Mouse (Mus musculus) embryonic facial prominence, embryonic 15.5 days (tissue): Measurements from ENCODE around the gene Creld2. TPM values are rescaled to one million over a fixed set of nuclear protein-coding genes. Genes with fewer than 3 reads are reported as not detected.

Experiments used
- ATAC-seq: fragments of 200-750 bp; cut with Nextera tagmentation; 2 replicates; pipeline ENCODE4 v1.8.0; 2017; ENCODE audit warnings: low read depth, moderate TSS enrichment; ENCODE audit not compliant: insufficient number of reproducible peaks, low FRiP score, low TSS enrichment
- H3K27ac ChIP-seq: fragments of 300-500 bp; sonication (generic); replicated peaks from 2 replicates; pipeline ENCODE4 v1.5.1; 2015; ENCODE audit warnings: mild to moderate bottlenecking, inconsistent platforms
- H3K27me3 ChIP-seq: fragments of 300-500 bp; sonication (generic); 2 replicates; pipeline ENCODE4 v1.6.1; 2015; ENCODE audit warnings: inconsistent platforms
- H3K36me3 ChIP-seq: fragments of 300-500 bp; sonication (generic); 2 replicates; pipeline ENCODE4 v1.6.1; 2015; ENCODE audit warnings: mild to moderate bottlenecking, inconsistent platforms
- H3K4me1 ChIP-seq: fragments of 300-500 bp; sonication (generic); 2 replicates; pipeline ENCODE4 v1.6.1; 2015; ENCODE audit warnings: inconsistent platforms
- H3K4me2 ChIP-seq: fragments of 300-500 bp; sonication (generic); replicated peaks from 2 replicates; pipeline ENCODE4 v1.6.1; 2015; ENCODE audit warnings: mild to moderate bottlenecking, inconsistent platforms
- H3K4me3 ChIP-seq: fragments of 300-500 bp; sonication (generic); replicated peaks from 2 replicates; pipeline ENCODE4 v1.5.1; 2015; ENCODE audit warnings: mild to moderate bottlenecking, inconsistent platforms
- H3K9ac ChIP-seq: fragments of 300-500 bp; sonication (generic); 2 replicates; pipeline ENCODE4 v1.6.1; 2015; ENCODE audit warnings: inconsistent platforms
- H3K9me3 ChIP-seq: fragments of 300-500 bp; sonication (generic); replicated peaks from 2 replicates; pipeline ENCODE4 v1.6.1; 2016; ENCODE audit warnings: inconsistent platforms
- WGBS: fragments of 180-500 bp; shearing (Covaris S2); methylation state at CpG from one replicate; pipeline ENCODE4 v1.1.7; 2015; 5-methylcytosine and 5-hydroxymethylcytosine counted together
- polyA plus RNA-seq: library from polyadenylated mRNA; unstranded; fragments of >200 nt; fragmentation: Nextera tagmentation; extraction: Ambion mirVana; gene quantifications from 2 replicates; pipeline ENCODE4 v1.2.1, GENCODE M21; 2015

Gene Creld2
- polyA plus RNA-seq, 1 experiment from 2014 or later: 86.5 TPM

DNA sequence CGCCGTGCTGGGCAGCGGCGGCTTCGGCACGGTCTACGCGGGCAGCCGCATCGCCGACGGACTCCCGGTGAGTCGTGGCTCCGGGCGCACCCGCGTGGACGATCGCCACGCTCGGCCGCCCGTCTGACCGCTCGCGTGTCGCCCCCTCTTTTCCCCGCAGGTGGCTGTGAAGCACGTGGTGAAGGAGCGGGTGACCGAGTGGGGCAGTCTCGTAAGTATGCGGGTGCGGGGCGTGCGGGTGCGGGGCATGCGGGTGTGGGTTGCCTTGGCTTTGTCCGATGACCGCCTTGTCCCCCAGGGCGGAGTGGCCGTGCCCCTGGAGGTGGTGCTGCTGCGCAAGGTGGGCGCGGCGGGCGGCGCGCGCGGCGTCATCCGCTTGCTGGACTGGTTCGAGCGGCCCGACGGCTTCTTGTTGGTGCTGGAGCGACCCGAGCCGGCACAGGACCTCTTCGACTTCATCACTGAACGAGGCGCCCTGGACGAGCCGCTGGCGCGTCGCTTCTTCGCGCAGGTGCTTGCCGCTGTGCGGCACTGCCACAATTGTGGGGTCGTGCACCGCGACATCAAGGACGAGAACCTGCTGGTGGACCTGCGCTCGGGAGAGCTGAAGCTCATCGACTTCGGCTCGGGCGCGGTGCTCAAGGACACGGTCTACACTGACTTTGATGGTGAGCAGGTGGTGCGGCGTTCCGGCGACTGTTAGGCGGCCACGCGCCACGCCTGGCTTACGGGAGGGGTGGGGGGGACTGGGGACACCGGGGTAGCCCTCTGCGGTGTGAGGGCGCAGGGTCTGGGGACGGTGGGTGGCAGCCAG, 43.6 kb downstream of the Creld2 start:
- WGBS: under 1% methylated on average over 98 of the region's 98 CpGs
- H3K27me3 ChIP-seq: no peaks in the 10 kb centered on the region
- ATAC-seq: no peak
- H3K4me3 ChIP-seq: peak overlapping the region; percentile 87
- peaks cover 21% of the 10 kb centered on the region for H3K36me3 ChIP-seq
- H3K9me3 ChIP-seq: no peaks in the 10 kb centered on the region
- H3K4me1 ChIP-seq: peaks cover 49% of the 10 kb centered on the region
- peak overlapping the region; percentile 97 for H3K27ac ChIP-seq
- H3K9ac ChIP-seq: peak overlapping the region; percentile 80
- H3K4me2 ChIP-seq: peak overlapping the region; percentile 89

DNA sequence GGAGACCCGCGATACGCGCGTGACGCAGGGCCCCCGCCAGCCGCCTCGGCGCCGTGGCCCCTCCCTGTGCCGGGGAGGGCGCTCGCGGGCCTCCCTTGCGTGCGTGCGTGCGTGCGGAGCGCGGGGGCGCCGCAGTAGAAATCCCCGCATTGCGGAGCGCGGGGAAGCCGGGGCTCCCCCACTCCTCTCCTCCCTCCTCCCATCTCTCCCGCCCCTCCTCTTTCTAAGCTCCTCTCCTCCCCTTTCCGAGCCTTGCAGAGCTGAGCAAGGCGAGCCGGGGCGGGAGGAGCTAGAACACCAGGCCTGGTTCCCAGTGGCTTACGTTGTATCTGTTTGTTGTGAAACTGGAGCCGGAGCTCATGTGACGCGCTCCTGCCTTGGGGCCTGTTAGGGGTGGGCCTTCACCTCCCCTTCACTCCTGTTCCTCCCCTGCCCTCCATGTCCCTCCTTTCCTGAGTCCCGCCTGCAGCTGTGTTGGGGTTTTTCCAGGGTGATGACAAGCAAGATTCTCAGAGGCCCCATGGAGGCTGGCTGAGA, 44.3 kb downstream of the Creld2 start:
- WGBS: 2% methylated on average over 12 of the region's 39 CpGs
- Histone ChIP-seq H3K36me3 (peaks cover 21% of the 10 kb centered on the region), H3K4me2 (peak overlapping the region; percentile 89), H3K4me3 (peak overlapping the region; percentile 87), H3K9me3 (no peaks in the 10 kb centered on the region), H3K27me3 (no peaks in the 10 kb centered on the region), H3K27ac (peak overlapping the region; percentile 97), H3K4me1 (peaks cover 45% of the 10 kb centered on the region), H3K9ac (peak overlapping the region; percentile 80)
- peak; percentile 85 for ATAC-seq

DNA sequence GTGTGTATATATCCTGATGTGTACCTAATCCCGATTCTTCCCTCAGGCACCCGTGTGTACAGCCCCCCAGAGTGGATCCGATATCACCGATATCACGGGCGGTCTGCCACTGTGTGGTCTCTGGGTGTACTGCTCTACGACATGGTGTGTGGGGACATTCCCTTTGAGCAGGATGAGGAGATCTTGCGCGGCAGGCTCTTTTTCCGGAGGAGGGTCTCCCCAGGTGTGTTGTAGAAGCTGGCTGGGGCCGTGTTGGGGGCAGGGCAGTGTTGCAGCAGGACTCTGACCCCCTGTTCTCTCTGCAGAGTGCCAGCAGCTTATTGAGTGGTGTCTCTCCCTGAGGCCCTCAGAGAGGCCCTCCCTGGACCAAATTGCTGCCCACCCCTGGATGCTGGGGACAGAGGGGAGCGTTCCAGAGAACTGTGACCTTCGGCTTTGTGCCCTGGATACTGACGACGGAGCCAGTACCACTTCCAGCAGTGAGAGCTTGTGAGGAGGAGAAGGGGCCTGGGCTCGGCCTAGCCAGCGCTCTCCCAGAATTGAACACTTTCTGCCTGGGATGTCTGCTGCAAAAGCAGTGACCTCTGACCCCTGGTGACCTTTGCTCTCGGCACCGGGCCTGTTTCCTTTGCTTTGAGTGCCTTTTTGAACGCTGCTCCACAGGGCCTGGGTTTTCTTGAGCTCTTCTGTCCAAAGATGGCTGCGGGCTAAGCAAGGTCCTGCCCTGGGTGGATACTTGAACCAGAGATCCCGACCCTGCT, 45.0 kb downstream of the Creld2 start:
- Histone ChIP-seq H3K36me3 (peaks cover 21% of the 10 kb centered on the region), H3K4me3 (peak overlapping the region; percentile 87), H3K4me2 (peak overlapping the region; percentile 89), H3K27ac (peak overlapping the region; percentile 97), H3K27me3 (no peaks in the 10 kb centered on the region), H3K9ac (0 out of 2 replicates have a peak overlapping the region, but pooled peaks have one; percentile 80), H3K4me1 (peaks cover 45% of the 10 kb centered on the region), H3K9me3 (no peaks in the 10 kb centered on the region)
- ATAC-seq: no peak
- WGBS: 12% methylated on average over 22 of the region's 22 CpGs

DNA sequence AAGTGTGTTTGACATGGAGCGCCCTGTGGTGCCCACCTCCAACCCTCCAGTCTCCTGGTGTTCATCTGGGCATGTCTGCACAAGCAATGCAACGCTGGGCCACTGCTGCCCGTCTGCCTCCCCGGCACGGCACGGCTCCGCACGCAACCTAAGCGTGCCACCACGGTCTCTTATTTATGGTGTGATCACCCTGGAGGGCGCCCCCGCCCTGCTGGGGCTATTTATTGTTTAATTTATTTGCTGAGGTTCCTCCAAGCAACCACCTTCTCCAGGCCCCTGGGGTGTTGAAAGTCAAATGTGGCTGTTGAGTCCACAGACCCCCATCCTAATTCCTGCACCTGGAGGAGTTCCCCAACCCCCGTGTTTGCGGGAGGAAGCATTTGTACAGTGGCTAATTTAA, 45.6 kb downstream of the Creld2 start:
- ATAC-seq: no peak
- peak overlapping the region; percentile 87 for H3K4me3 ChIP-seq
- no peaks in the 10 kb centered on the region for H3K9me3 ChIP-seq
- H3K9ac ChIP-seq: no peak overlapping the region
- WGBS: 74% methylated on average over 14 of the region's 14 CpGs
- peak overlapping the region; percentile 89 for H3K4me2 ChIP-seq
- no peaks in the 10 kb centered on the region for H3K27me3 ChIP-seq
- peaks cover 21% of the 10 kb centered on the region for H3K36me3 ChIP-seq
- peaks cover 45% of the 10 kb centered on the region for H3K4me1 ChIP-seq
- no peak overlapping the region for H3K27ac ChIP-seq

DNA sequence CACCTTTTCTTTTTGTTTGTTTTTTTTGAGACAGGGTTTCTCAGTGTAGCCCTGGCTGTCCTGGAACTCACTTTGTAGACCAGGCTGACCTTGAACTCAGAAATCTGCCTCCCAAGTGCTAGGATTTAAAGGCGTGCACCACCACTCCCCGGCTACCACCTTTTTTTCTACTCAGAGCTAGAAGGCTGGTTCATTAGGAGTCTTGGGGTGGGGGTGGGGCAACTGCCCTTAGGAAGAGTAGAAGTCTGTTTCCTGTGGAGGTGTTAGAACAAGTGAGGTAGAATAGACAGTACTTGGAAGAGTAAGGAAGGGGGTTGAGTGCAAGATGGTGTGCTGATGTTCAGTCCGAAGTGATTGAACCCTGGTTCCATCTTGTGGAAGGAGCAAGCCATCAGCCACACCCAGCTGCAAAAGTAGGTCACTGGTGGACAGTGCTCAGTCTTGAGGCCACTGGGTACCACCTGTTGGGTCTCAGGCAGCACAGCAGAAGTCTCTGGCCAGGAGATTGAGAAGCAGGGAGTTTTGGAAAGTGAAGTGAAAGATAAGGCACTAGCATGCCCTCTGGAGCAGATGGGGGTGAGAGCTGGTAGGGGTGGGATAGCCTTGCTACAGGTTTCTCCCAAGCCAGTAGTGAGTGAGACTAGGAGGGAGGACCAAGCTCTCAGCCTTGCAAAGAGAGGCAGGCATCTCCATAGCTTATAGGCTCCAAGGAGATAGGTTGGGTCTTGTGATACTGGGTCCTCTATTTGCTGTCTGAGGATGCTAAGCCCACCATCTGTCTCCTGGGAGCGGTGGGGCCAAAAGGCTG, 46.6 kb downstream of the Creld2 start:
- Histone ChIP-seq H3K4me3 (no peak overlapping the region), H3K4me2 (no peak overlapping the region), H3K27me3 (no peaks in the 10 kb centered on the region), H3K9me3 (no peaks in the 10 kb centered on the region), H3K27ac (no peak overlapping the region; the same call in 1 of the 2 replicates), H3K4me1 (peaks cover 45% of the 10 kb centered on the region), H3K9ac (no peak overlapping the region), H3K36me3 (peaks cover 21% of the 10 kb centered on the region)
- ATAC-seq: no peak
- 74% methylated on average over 4 of the region's 4 CpGs for WGBS

DNA sequence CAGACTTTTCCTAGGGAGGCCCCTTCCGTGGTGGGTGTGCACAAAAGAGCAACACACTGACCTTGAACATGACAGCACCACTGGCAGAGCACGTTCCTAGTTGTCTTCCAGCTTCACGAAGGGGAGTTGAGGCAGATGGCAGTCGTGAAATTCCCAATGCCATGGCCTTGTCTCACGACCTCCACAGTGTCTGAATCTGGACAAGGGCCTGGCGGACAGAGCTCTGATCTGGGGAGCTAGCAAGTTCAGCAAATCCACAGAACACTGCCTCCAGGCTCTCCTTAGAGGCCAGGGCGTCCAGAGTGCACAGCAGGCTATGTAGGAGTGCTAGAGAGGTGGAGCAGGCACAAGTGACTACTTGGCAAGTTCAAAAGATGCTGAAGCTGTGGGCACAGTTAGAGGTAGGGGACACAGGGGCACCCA, 47.5 kb downstream of the Creld2 start:
- H3K4me1 ChIP-seq: peaks cover 38% of the 10 kb centered on the region
- no peak overlapping the region for H3K4me2 ChIP-seq
- no peak overlapping the region for H3K9ac ChIP-seq
- peaks cover 21% of the 10 kb centered on the region for H3K36me3 ChIP-seq
- ATAC-seq: no peak
- WGBS: 48% methylated on average over 7 of the region's 7 CpGs
- H3K27me3 ChIP-seq: no peaks in the 10 kb centered on the region
- H3K9me3 ChIP-seq: no peaks in the 10 kb centered on the region
- H3K27ac ChIP-seq: peak overlapping the region; percentile 40; the same call in 1 of the 2 replicates
- no peak overlapping the region for H3K4me3 ChIP-seq

DNA sequence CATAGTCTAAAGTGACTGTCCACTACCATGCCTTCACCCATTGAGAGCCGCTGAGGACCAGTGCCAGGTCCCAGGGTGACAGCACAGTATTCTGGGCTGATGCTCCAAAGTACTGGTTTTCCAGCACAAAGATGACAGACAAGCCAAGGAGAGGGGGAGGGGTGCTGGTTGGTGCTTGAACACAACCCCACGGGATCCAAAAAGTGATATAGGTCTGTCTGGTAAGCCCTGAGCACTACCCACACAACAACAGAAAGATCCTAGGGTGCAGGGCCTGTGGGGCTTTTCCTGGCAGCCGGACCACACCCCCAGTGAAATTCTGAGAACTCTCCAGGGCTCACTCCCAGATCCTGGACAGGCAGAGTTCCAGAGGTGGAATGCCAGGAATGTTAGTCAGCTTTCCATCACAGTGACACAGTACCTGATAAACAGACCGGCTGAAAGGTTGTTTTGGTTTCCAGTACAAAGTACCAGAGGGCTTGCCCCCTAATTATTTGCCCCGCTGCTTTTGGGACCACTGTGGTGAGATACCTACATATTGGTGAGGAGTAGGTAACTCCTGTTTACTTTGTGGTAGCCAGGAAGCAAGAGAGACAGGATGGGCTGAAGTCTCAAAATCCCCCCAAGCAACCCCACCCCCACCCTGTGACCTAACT, 48.0 kb downstream of the Creld2 start:
- 21% methylated on average over 5 of the region's 5 CpGs for WGBS
- Histone ChIP-seq H3K4me3 (no peak overlapping the region), H3K36me3 (peaks cover 21% of the 10 kb centered on the region), H3K27me3 (no peaks in the 10 kb centered on the region), H3K4me2 (no peak overlapping the region), H3K9ac (no peak overlapping the region), H3K27ac (peak overlapping the region; percentile 40), H3K9me3 (no peaks in the 10 kb centered on the region), H3K4me1 (peaks cover 38% of the 10 kb centered on the region)
- ATAC-seq: no peak

DNA sequence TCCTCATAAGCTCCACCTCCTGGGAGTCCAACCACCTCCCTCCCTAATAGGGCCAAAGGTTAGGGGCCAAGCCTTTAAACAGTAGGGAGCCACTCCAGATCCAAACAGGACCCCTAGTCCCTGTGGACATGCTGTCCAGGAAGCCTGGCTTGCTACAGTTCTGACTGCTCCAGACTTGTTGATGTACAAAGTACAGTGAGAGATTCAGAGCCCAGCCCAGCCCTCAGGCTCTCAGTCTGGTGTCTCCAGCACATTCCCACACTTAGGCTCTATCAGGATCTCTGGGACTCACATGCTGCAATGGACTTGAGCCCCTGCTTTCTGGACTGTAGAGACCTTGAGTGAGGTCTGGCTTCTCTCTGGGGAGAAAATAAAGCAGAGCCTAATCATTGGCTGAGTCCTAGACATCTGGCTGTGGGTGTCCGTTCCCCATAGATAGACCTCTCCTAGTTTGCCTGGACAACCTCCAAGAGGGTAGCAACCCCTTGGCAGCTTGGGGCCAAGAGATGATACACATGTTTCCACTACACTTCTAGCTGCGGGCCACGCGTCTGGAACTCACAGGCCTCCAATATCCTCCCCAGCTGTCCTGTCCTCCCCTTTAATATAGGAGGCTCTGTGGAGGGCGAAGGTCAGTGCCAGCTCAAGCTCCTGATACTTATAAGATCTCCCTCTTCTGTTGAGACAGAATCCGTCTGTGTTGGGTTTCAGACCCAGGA, 48.7 kb downstream of the Creld2 start:
- peaks cover 21% of the 10 kb centered on the region for H3K36me3 ChIP-seq
- no peak for ATAC-seq
- H3K4me3 ChIP-seq: no peak overlapping the region
- H3K9me3 ChIP-seq: no peaks in the 10 kb centered on the region
- H3K9ac ChIP-seq: no peak overlapping the region
- 69% methylated on average over 6 of the region's 6 CpGs for WGBS
- peak overlapping the region; percentile 40 for H3K27ac ChIP-seq
- peaks cover 38% of the 10 kb centered on the region for H3K4me1 ChIP-seq
- H3K4me2 ChIP-seq: no peak overlapping the region
- H3K27me3 ChIP-seq: no peaks in the 10 kb centered on the region

DNA sequence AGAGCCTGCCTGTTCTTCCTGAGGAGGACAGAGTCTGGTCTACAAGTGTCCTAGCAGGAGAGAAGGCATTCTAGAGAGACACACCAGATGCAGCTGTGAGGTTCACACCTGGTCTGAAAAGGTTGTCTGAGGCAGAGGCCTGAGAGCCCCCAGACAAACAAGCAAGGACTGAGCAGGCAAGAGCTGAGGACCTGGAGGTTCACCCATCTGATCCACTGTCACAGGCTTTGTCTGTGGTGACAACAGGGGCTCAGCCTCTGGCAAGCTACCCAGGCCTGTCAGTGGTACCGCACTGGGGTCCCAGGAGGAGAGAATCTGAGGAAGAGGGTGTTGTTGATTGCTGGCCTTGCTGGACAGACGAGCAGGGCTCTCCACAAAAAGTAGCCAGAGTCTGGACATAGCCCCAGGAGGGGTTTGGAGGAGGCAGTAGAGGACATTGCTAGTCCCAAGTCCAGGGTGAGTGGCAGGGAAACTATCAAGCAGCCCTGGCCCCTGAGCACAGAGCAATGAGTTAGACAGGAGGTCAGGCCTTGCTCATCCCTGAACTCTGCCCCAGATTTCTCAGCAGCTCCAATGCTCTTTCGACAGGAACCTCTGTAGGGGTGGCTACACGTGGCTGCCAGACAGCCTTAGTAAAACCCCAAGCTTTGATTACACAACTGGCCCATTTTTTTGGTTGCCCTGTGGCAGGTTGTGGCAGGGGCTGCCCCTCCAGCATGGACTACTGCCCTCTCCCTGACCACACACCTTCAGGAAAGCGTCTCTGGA, 51.2 kb downstream of the Creld2 start:
- Histone ChIP-seq H3K9me3 (no peaks in the 10 kb centered on the region), H3K27me3 (no peaks in the 10 kb centered on the region), H3K4me3 (no peak overlapping the region), H3K36me3 (0 out of 2 replicates have a peak, but pooled peaks cover 9% of the 10 kb centered on the region), H3K27ac (no peak overlapping the region), H3K9ac (no peak overlapping the region), H3K4me1 (peaks cover 26% of the 10 kb centered on the region), H3K4me2 (no peak overlapping the region)
- ATAC-seq: no peak
- WGBS: 72% methylated on average over 5 of the region's 5 CpGs
